Mouse (Mus musculus): ENCODE measurements around the gene Ptx4.
A peak's percentile ranks its signal among the peaks of the same experiment; 100 is the strongest.

- TF ChIP-seq CTCF (IDR thresholded peaks at IDR 0.05; ENCODE audit: insufficient read depth, low read length) (peak; percentile 36), POLR2A (IDR thresholded peaks at IDR 0.05; ENCODE audit: borderline replicate concordance, extremely low read depth, low read depth, low read length) (peak; percentile 91; the same call in 1 of the 2 replicates)
These were observed 38.3 kb upstream of the Ptx4 start for GRCm38 (mm10) chr17:25082081-25082847.

Measured in lung, adult 2 months (tissue).